Mouse (Mus musculus): ENCODE results near the gene Cc2d2b.

- no peak for TF ChIP-seq MAFK (IDR thresholded peaks at IDR 0.05; ENCODE audit: insufficient read depth, low read depth, low read length)
- no peak for TF ChIP-seq ZC3H11A (IDR thresholded peaks at IDR 0.05; ENCODE audit: borderline replicate concordance, low read depth, low read length)
Measured at GRCm38 (mm10) chr19:40832361-40832760, 83.8 kb downstream of the Cc2d2b start.
